Mouse (Mus musculus) C2C12 (cell line): ENCODE measurements at regions not wholly inside any gene's neighbourhood (a gene's known extent, or its start where the extent isn't known, plus 50 kb on each side); places are given as distances from the start of the nearest gene placed in this dataset.

Experiments
- CTCF ChIP-seq: IDR thresholded peaks from one replicate; pipeline ENCODE4 v1.5.1; 2011; ENCODE audit not compliant: control insufficient read depth, insufficient read depth, insufficient read length
- USF1 ChIP-seq: IDR thresholded peaks from one replicate; pipeline ENCODE4 v1.6.1; 2011; ENCODE audit warnings: low read depth, mild to moderate bottlenecking, control low read depth, moderate library complexity

DNA sequence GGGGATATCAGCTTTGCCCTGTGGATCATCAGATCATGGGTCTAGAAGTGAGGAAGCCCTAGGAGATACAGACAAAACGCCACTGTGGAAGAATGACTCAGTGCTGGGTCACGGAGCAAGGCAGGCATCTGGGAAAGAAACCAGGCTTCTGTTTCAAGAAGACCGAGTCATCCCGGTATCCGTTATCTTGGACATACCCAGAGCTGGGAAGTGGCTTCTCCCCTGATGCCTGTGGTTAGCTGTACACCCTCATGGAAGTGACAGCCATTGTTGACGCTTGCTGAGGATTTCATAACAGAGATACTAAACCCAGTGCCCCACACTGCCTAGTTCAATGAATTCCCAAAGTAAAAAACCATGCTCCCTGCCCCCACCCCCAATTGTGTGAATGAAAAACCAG is 171.6 kb upstream of the Dkk2 start:
- TF ChIP-seq CTCF, result no peak
- no peak for TF ChIP-seq USF1
